Mouse (Mus musculus): ENCODE data around the gene Olfr1199. TPM values are rescaled to one million over a fixed set of nuclear protein-coding genes. Genes with fewer than 3 reads are reported as not detected.

Gene Olfr1199
- not detected in 2 replicates for polyA plus RNA-seq (2016; fragmentation: Nextera tagmentation; extraction: Ambion mirVana)

DNA sequence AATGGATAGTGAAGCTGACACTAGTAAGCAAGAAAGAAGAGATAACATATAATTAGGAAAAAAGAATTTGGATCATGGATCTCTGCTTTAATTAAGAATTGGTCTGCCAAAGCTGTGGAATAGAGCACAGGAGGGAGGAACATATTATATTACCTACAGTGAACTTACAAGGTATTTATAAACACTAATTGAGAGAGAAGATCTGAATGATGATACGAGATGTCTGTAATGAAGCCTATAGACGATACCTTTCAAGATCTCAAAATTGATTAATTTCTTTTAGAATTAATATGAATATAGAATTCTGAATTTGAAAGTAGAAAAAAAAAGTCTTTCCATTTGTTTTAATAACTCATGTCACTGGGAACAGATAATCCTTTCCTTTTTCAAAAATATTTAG lies at the start of gene Olfr1199:
Gene Olfr1199, minus strand, starts transcription at position 101 of the 400 bp plus-strand sequence.
- Histone ChIP-seq H3K9me3 (no peaks in the 10 kb centered on the region), H3K4me1 (replicated peaks) (no peaks in the 10 kb centered on the region), H3K4me3 (no peak within 1 kb of the TSS), H3K27me3 (ENCODE audit: insufficient read depth, poor library complexity, severe bottlenecking) (no peaks in the 10 kb centered on the region), H3K36me3 (no peaks in the 10 kb centered on the region), H3K27ac (no peak within 1 kb of the TSS)
- no peak for DNase-seq (ENCODE audit: low spot score)
- 94% methylated on average over 2 of the region's 2 CpGs for WGBS

DNA sequence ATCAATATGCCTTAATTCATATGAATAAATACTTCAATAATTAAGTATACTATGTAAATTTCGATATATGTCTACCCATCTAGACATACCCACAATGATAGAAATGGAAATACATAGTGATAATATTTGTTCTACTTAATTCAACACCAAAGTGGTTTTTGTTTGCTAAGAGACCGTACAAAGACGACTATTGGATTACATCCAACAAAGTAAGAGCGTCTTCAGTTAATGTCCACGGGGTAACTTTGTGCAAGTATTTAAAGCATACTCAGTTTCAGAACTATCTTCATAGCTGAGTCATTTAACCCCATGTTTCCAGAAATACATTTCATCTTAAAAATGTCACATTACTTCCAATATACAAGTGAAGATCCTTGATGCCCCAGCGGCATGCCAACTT lies 32.5 kb upstream of the Olfr1199 start, which contains the start of gene Olfr1201:
Gene Olfr1201, plus strand, starts transcription at position 301 of the 400 bp plus-strand sequence.
- H3K4me3 ChIP-seq, result no peak within 1 kb of the TSS
- no peak for DNase-seq (ENCODE audit: low spot score)
- no peak within 1 kb of the TSS for H3K27ac ChIP-seq
- H3K27me3 ChIP-seq (ENCODE audit: insufficient read depth, poor library complexity, severe bottlenecking), result no peaks in the 10 kb centered on the region
- WGBS, result 89% methylated on average over 6 of the region's 6 CpGs
- H3K36me3 ChIP-seq, result no peaks in the 10 kb centered on the region
- H3K4me1 ChIP-seq (replicated peaks), result no peaks in the 10 kb centered on the region
- H3K9me3 ChIP-seq, result no peaks in the 10 kb centered on the region

DNA sequence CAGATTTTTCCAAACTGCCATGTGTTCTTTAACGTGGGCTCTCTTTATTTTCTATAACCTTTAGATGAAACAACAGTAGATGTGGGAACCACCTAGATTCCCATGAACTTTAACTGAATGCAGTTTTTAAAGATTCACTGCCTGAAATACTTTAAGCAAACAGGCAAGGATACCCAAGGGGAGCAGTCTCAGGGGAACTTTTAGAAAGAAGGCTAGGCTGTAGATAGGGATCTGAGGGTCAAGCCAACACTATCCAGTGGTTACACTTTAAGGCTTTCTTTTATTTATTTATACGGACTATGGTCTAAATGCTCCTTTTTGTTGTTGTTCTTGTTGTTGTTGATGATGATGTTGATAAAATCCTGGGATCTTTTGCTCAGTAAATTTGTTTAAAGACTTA lies 10.1 kb upstream of the Olfr1199 start, which contains the start of gene Olfr1200:
Gene Olfr1200, minus strand, starts transcription at position 101 of the 400 bp plus-strand sequence.
- Histone ChIP-seq H3K27me3 (ENCODE audit: insufficient read depth, poor library complexity, severe bottlenecking) (no peaks in the 10 kb centered on the region), H3K4me3 (no peak within 1 kb of the TSS), H3K4me1 (replicated peaks) (no peaks in the 10 kb centered on the region), H3K27ac (no peak within 1 kb of the TSS), H3K9me3 (no peaks in the 10 kb centered on the region), H3K36me3 (no peaks in the 10 kb centered on the region)
- 85% methylated on average over 2 of the region's 2 CpGs for WGBS
- DNase-seq (ENCODE audit: low spot score), result no peak

DNA sequence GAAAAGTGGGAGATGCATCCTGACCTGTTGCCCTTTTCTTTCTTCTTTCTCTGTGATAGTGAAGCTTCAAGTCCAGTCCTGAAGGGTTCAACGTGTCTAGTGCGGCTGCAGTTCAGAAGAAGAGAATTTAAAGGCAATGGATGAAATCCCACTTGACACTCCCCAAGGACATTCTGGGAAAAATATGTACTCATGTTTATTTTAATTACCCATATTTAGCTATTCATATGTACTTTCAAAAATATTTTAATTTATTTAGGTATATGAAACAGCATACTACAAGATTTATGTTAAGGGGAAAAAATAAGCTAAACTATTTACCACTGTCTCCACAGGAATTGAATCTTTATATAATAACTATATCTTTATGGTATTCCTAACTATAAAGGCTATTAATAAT lies 9.0 kb downstream of the Olfr1199 start, which contains the start of gene Olfr1198:
Gene Olfr1198, minus strand, starts transcription at position 101 of the 400 bp plus-strand sequence.
- Histone ChIP-seq H3K9me3 (no peaks in the 10 kb centered on the region), H3K27ac (no peak within 1 kb of the TSS), H3K36me3 (no peaks in the 10 kb centered on the region), H3K27me3 (ENCODE audit: insufficient read depth, poor library complexity, severe bottlenecking) (no peaks in the 10 kb centered on the region), H3K4me3 (no peak within 1 kb of the TSS), H3K4me1 (replicated peaks) (no peaks in the 10 kb centered on the region)
- DNase-seq (ENCODE audit: low spot score), result no peak
- 91% methylated on average over 2 of the region's 2 CpGs for WGBS

DNA sequence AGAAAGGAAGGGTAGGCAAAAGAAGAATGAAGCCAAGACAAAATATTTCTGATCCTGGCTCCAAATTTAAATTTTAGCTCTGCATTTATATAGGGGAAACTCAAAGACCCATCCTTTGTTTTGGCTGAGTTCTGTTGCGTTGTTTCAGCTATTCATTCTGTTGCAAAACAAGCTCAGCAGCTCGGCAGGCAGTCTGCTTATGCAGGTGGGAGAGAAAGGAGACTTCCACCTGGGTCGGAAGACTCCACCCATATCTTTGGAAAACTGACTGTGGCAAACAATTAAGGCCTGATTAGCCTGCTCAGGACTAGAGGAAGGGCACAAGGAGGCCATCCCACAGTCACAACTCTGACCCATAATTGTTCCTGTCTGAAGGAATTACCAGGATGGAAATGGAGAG lies 16.9 kb downstream of the Olfr1199 start:
- DNase-seq (ENCODE audit: low spot score), result no peak
- H3K27me3 ChIP-seq (ENCODE audit: insufficient read depth, poor library complexity, severe bottlenecking), result no peaks in the 10 kb centered on the region

DNA sequence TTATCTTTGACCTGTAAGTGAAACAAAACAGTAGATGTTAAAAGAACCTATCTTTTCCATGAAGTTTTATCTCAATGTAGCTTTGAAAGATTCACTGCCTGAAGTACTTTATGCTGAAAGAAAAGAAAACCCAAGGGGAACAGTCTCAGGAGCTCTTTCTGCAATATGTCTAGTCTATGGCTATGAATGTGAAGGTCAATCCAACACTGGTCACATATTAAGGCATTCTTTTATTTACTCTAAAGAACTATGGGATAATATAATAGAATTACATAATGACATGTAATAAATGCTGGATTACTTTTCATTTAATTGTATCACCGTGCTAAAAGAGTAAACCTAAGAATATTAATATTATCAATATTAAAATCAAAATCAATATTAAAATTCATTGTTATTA lies 28.0 kb downstream of the Olfr1199 start, which contains the start of gene Olfr1197:
Gene Olfr1197, minus strand, starts transcription at position 101 of the 400 bp plus-strand sequence.
- H3K4me3 ChIP-seq, result no peak within 1 kb of the TSS
- no peaks in the 10 kb centered on the region for H3K36me3 ChIP-seq
- no peak for DNase-seq (ENCODE audit: low spot score)
- no peaks in the 10 kb centered on the region for H3K9me3 ChIP-seq
- no peaks in the 10 kb centered on the region for H3K4me1 ChIP-seq (replicated peaks)
- H3K27ac ChIP-seq, result no peak within 1 kb of the TSS
- WGBS, result 92% methylated on average over 1 of the region's 1 CpGs
- H3K27me3 ChIP-seq (ENCODE audit: insufficient read depth, poor library complexity, severe bottlenecking), result no peaks in the 10 kb centered on the region

More for the DNA sequence above, 16.9 kb downstream of the Olfr1199 start:
- Histone ChIP-seq H3K36me3 (no peaks in the 10 kb centered on the region), H3K9me3 (no peaks in the 10 kb centered on the region), H3K27ac (no peak overlapping the region), H3K4me3 (no peak overlapping the region), H3K4me1 (replicated peaks) (no peaks in the 10 kb centered on the region)
- 63% methylated on average over 3 of the region's 3 CpGs for WGBS

DNA sequence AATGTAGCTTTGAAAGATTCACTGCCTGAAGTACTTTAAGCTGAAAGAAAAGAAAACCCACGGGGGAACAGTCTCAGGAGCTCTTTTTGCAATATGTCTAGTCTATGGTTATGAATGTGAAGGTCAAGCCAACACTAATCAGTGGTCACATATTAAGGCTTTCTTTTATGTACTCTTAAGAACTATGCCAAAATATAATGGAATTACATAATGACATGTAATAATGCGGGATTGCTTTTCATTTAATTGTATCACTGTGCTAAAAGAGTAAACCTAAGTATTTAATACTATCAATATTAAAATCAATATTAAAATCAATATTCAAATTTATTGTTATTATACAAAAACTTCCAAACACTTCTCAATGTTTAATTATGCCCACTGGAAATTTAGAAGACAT lies 55.8 kb downstream of the Olfr1199 start, which contains the start of gene Olfr1196:
Gene Olfr1196, minus strand, starts transcription at position 101 of the 400 bp plus-strand sequence.
- no peaks in the 10 kb centered on the region for H3K4me1 ChIP-seq (replicated peaks)
- WGBS, result 91% methylated on average over 2 of the region's 2 CpGs
- DNase-seq (ENCODE audit: low spot score), result no peak

More for the DNA sequence above, 55.8 kb downstream of the Olfr1199 start, which contains the start of gene Olfr1196:
- H3K9me3 ChIP-seq, result no peaks in the 10 kb centered on the region
- no peak within 1 kb of the TSS for H3K27ac ChIP-seq
- H3K27me3 ChIP-seq (ENCODE audit: insufficient read depth, poor library complexity, severe bottlenecking), result no peaks in the 10 kb centered on the region
- H3K36me3 ChIP-seq, result no peaks in the 10 kb centered on the region
- no peak within 1 kb of the TSS for H3K4me3 ChIP-seq

Other genes with a start within 250 kb of the Olfr1199 start
- not detected in 2 replicates for gene Olfr1186, start 241.9 kb downstream of the Olfr1199 start, polyA plus RNA-seq (2016; fragmentation: Nextera tagmentation; extraction: Ambion mirVana)
- gene Olfr1188, start 203.5 kb downstream of the Olfr1199 start, polyA plus RNA-seq (2016; fragmentation: Nextera tagmentation; extraction: Ambion mirVana), result not detected in 2 replicates
- gene Olfr1189, start 174.0 kb downstream of the Olfr1199 start, polyA plus RNA-seq (2016; fragmentation: Nextera tagmentation; extraction: Ambion mirVana), result not detected in 2 replicates
- not detected in 2 replicates for gene Olfr1191-ps1, start 119.9 kb downstream of the Olfr1199 start, polyA plus RNA-seq (2016; fragmentation: Nextera tagmentation; extraction: Ambion mirVana)
- not detected in 2 replicates for gene Olfr1192-ps1, start 112.0 kb downstream of the Olfr1199 start, polyA plus RNA-seq (2016; fragmentation: Nextera tagmentation; extraction: Ambion mirVana)
- gene Olfr1193, start 84.8 kb downstream of the Olfr1199 start, polyA plus RNA-seq (2016; fragmentation: Nextera tagmentation; extraction: Ambion mirVana), result not detected in 2 replicates
- not detected in 2 replicates for gene Olfr1195, start 71.3 kb downstream of the Olfr1199 start, polyA plus RNA-seq (2016; fragmentation: Nextera tagmentation; extraction: Ambion mirVana)
- not detected in 2 replicates for gene Olfr1196, start 55.9 kb downstream of the Olfr1199 start, polyA plus RNA-seq (2016; fragmentation: Nextera tagmentation; extraction: Ambion mirVana)
- gene Olfr1197, start 28.1 kb downstream of the Olfr1199 start, polyA plus RNA-seq (2016; fragmentation: Nextera tagmentation; extraction: Ambion mirVana), result not detected in 2 replicates
- not detected in 2 replicates for gene Olfr1198, start 9.1 kb downstream of the Olfr1199 start, polyA plus RNA-seq (2016; fragmentation: Nextera tagmentation; extraction: Ambion mirVana)
- gene Olfr1200, start 10.0 kb upstream of the Olfr1199 start, polyA plus RNA-seq (2016; fragmentation: Nextera tagmentation; extraction: Ambion mirVana), result not detected in 2 replicates
- not detected in 2 replicates for gene Olfr1201, start 32.6 kb upstream of the Olfr1199 start, polyA plus RNA-seq (2016; fragmentation: Nextera tagmentation; extraction: Ambion mirVana)
- 0.04 TPM in 1 of 2 replicates, not detected in the other for gene Olfr1202, start 54.0 kb upstream of the Olfr1199 start, polyA plus RNA-seq (2016; fragmentation: Nextera tagmentation; extraction: Ambion mirVana)
- gene Olfr1205, start 69.3 kb upstream of the Olfr1199 start, polyA plus RNA-seq (2016; fragmentation: Nextera tagmentation; extraction: Ambion mirVana), result not detected in 2 replicates
- not detected in 2 replicates for gene Olfr1204, start 88.8 kb upstream of the Olfr1199 start, polyA plus RNA-seq (2016; fragmentation: Nextera tagmentation; extraction: Ambion mirVana)
- not detected in 2 replicates for gene Olfr1206, start 102.8 kb upstream of the Olfr1199 start, polyA plus RNA-seq (2016; fragmentation: Nextera tagmentation; extraction: Ambion mirVana)
- gene Olfr1208, start 141.8 kb upstream of the Olfr1199 start, polyA plus RNA-seq (2016; fragmentation: Nextera tagmentation; extraction: Ambion mirVana), result not detected in 2 replicates
- not detected in 2 replicates for gene Olfr1209, start 154.7 kb upstream of the Olfr1199 start, polyA plus RNA-seq (2016; fragmentation: Nextera tagmentation; extraction: Ambion mirVana)
- gene Olfr1211, start 177.6 kb upstream of the Olfr1199 start, polyA plus RNA-seq (2016; fragmentation: Nextera tagmentation; extraction: Ambion mirVana), result not detected in 2 replicates
- not detected in 2 replicates for gene Olfr1212, start 193.5 kb upstream of the Olfr1199 start, polyA plus RNA-seq (2016; fragmentation: Nextera tagmentation; extraction: Ambion mirVana)
- not detected in 2 replicates for gene Gm13762, start 219.8 kb upstream of the Olfr1199 start, polyA plus RNA-seq (2016; fragmentation: Nextera tagmentation; extraction: Ambion mirVana)
- not detected in 2 replicates for gene Olfr1214, start 232.2 kb upstream of the Olfr1199 start, polyA plus RNA-seq (2016; fragmentation: Nextera tagmentation; extraction: Ambion mirVana)
- not detected in 2 replicates for gene Olfr1215, start 246.5 kb upstream of the Olfr1199 start, polyA plus RNA-seq (2016; fragmentation: Nextera tagmentation; extraction: Ambion mirVana)

Data from hindbrain, embryonic 10.5 days (tissue).